Mouse (Mus musculus) cerebellum, adult 9-10 months (tissue): ENCODE results near the gene Bscl2.

Experiments used
- DNase-seq: peaks from one replicate; pipeline ENCODE4 v3.0.0; 2022

Gene Bscl2

GRCm38 (mm10) chr19:8837251-8837791 lies at the start of gene Bscl2:
TSS of gene Bscl2 (plus strand) at chr19:8837467.
- peak; percentile 91 for DNase-seq

DNA sequence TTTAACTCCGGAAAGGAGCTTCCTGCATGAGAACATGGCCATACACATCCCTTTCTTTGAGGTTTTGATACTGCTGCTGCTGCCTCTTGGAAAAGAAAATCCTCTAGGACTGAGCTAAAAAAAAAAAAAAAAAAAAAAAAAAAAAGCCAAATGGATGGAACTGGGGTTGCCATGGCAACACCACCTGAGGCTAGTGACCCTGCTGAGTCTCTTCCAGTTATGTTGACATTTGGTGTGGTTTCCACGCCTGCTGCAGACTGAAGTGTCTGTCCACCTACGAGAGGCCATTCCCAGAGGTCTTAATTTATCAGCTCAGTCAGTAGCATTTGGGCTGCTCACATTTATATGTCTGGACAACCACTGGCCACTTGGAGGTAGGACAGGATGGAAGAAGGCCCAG lies 48.7 kb upstream of the Bscl2 start:
- no peak for DNase-seq

GRCm38 (mm10) chr19:8789171-8789570 lies 48.1 kb upstream of the Bscl2 start:
- DNase-seq, result no peak

GRCm38 (mm10) chr19:8790171-8790570 lies 47.1 kb upstream of the Bscl2 start:
- DNase-seq, result no peak

DNA sequence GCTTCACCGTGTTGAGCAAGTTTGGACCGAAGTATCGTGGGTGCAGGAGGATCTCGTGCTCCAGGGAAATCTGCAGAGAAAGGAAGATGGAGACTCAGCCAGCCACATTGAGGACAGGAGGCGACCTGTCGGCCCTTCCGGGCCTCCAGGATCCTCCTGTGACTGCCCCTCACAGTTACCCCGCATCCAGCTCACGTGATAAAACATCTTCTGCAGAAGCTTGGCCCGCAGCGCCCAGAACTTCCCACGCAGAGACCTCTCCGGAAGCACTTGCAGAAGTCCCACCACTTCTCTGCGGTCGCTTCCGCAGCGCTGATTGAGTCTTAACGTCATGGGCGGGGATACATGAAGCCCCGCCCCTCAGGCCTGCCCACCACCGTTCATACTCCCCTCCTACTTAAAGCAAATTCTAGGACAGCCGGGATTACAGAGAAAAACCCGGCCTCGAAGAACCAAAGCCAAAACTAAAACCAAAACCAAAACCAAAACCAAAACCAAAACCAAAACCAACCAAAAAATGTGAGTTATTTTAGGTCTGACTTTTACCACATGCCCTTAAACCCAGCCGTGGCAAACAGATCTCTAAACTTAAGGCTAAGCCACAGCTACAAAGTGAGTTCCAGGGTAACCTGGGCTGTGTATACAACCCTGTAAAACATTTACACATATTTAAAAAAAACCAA lies 38.9 kb upstream of the Bscl2 start, which contains the start of gene Polr2g:
Polr2g (minus strand) TSS at position 314 of the 683 bp plus-strand sequence.
- peak; percentile 91 for DNase-seq

GRCm38 (mm10) chr19:8798947-8799315 lies 38.3 kb upstream of the Bscl2 start:
- no peak for DNase-seq

DNA sequence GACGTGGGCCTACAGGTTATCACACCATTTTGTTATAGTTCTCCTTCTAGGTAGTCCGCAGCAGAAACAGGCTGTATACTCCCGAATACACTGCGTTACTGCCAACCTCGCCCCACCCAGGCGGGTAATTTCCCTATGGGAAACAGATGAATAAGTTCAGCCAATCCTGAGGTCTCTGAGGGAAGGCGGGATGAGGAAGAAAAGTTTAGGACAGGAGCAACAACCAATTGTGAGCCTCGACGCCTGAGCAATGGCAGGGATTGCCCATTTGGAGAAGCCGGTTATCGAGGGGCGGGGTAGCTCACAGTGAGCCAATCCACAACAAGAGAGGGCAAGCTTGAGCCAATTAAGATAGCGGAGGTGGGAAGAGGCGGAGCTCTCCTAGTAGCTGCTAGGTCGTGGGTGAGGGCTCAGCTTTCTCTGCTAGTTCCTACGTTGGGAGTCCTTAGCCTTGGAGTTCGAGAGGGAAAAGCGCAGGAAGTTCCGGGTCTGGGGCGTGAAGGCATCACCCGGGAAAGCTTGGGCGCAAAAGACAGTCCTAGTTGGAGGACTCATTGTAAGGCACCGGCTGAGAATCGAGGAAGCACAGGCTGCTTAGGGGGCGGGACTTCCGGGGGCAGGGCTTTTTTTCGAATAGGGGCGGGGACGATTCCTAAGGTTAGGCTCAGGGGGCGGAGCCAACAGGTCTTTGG lies 35.0 kb upstream of the Bscl2 start, which contains the start of gene Zbtb3:
Zbtb3 (plus strand) TSS at position 426 of the 692 bp plus-strand sequence.
- DNase-seq, result peak; percentile 98

- peak; percentile 63 for DNase-seq
These were observed 34.0 kb upstream of the Bscl2 start for GRCm38 (mm10) chr19:8803204-8803780.

DNA sequence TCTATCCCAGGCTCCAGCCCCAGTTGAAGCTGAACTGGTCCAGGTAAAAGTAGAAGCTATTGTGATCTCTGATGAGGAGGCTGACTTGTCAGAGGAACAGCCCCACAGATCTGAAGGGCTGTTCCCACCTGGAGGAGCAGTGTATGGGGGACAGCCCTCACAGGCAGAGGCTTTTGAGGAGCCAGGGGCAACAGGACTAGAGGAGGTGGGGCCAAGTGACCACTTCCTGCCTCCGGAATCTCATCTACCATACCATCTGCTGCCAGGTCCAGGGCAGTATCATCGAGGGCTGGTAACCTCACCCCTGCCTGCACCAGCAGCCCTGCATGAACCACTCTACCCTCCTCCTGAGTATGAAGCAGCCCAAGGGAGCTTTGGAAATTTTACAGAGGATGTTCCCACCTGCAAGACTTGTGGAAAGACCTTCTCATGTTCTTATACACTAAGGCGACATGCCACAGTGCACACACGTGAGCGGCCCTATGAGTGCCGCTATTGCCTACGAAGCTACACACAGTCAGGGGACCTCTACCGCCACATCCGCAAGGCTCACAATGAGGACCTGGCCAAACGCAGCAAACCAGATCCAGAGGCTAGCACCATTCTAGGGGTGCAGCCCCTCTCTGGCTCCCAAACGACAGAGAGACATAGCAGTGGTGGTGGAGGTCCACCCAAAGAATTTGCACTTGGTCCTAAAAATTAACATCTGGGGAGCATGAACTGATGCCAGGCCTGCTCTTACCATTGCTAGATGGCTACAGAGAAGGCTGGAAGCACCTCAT lies 33.2 kb upstream of the Bscl2 start:
- peak; percentile 48 for DNase-seq

- DNase-seq, result no peak
These were observed 30.5 kb upstream of the Bscl2 start for GRCm38 (mm10) chr19:8806810-8807209.

DNA sequence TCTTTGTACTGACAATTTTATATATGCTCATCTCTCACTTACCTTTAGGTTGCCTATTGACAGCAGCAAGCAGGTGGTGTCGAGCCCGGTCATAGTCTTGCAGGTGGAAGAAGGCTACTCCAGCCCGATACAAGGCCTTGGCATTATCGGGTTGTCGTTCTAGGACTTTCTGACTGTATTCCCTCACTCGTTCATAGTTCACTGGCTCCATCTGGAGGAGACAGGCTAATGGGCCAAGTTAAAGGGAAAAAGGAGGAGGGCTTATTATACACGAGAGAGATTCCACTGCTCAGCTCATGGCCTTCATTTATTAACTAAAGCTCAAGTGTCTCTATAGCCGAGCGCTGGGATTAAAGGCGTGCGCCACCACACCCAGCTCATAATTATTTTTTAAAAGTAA lies 21.5 kb upstream of the Bscl2 start:
- DNase-seq, result peak; percentile 50

GRCm38 (mm10) chr19:8817001-8817400 lies 20.3 kb upstream of the Bscl2 start:
- DNase-seq, result no peak

DNA sequence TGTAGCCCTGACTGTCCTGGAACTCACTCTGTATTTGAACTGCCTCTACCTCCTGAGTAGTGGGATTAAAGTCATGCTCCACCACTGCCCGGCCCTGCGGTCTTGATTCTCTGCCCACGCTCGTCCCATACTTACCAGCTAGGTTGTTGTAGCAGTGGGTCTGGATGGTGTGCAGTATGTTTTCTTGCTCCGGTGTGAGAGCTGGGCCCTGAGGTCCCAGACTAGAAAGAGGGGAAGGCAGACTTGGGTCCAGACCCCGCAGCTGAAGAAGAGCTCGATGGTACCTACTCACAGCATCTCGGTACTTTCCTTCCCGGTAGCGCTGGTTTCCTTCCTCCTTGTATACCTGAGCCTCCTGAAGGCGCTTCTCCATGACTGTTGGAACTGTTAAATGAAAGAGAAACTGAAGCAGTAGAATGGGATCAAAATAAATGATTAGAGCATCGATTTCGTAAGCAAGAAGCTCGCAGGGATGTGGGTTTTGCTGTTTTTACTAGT lies 18.9 kb upstream of the Bscl2 start:
- peak; percentile 58 for DNase-seq

DNA sequence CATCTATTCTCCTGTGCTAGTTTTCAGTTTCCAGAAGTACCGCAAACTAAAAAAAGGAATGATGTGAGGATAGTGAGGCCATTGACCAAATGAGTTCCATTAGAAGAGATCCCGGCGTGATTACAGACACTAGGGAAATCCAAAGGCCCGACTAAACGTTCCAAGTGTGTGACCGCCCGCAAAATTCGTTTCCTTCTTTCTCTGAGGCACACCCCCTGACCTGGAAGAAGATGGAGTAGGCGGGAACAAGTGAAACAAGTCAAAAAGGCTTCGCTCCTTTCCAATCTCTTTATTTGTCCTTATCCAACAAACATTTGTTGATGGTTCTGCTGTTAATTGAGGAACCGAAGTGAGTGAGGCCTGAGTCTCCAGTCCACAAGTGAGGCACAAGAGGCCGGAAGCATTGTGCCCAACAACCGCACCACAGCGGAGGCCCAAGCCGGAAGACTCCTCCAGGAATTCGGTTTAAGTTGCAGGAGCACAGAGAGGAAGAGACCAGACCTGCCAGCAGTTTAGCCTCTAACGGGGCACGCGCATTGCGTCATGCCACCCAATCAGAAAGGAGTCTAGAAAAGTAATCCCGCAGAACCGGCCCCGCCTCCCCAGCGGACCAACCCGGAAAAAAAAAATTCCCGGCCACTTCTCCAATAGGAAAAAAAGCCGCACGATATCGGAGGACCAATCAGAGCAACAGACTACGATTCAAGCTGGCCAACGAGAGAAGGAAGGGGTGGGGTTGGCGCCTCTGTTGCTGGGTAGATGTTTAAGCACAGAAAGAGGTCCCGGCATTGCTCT lies 18.3 kb upstream of the Bscl2 start, which contains the start of gene Ttc9c:
Ttc9c (minus strand) TSS at position 533 of the 795 bp plus-strand sequence.
- peak; percentile 99 for DNase-seq

- peak; percentile 98 for DNase-seq
These were observed 17.5 kb upstream of the Bscl2 start, which contains the start of gene Hnrnpul2 for GRCm38 (mm10) chr19:8819596-8820423. TSS of gene Hnrnpul2 (plus strand) at chr19:8820010.

- no peak for DNase-seq
These were observed 16.8 kb upstream of the Bscl2 start for GRCm38 (mm10) chr19:8820424-8820956.

DNA sequence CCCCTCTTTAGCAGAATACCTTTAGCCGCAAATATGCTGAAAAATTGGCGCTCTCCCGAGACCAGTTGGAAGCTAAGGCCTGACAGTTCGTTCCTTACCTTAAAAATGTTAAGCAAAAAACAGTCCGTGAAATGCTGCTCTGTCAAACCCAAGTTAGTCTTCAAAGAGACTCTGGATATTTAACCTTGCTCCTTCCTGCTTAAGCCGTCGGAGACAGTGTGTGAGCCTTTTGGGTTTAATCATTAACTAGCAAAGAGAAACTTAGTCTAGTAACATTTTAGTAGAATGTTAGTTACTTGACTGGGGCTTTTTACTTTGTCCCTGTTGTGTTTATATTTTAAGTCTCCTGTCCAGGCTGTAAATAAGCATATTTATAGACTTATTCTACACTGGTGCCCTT lies 16.1 kb upstream of the Bscl2 start:
- no peak for DNase-seq

DNA sequence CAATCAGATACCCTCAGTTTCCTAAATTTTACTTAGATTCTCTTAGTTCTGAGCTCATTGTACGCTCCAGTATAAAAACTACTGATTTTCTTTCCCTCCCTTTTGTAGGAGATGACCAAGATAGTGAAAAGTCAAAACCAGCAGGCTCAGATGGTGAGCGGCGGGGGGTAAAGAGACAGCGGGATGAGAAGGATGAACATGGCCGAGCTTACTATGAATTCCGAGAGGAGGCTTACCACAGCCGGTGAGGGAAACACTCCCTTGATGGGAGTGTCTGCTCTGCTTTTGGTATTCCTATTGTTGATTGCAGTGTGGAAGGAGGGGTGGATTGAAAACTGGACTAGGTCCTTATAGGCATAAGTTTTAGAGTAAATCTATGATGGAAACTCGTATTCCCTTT lies 14.6 kb upstream of the Bscl2 start:
- peak; percentile 77 for DNase-seq

- no peak for DNase-seq
These were observed 7.6 kb upstream of the Bscl2 start, which contains the start of gene AC129217.1 for GRCm38 (mm10) chr19:8829660-8830059. TSS of gene AC129217.1 (plus strand) at chr19:8829773.

DNA sequence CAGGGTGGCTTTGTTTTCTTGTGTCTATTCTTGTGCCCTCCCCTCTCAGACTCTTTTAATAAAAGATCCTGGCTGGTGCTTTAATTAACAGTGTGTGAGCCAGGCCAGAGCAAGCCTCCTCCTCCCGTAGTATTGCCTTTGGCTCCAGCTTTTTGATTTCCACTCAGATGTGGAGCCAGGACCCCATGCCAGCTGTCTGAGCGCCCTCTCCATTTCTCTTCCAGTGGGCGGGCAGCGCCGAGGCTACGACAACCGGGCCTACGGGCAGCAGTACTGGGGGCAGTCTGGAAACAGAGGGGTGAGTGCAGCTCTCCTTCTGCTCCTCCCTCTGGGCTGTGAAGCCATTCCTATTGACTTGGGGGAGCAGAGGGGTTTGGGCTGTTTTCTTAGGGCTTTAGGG lies 6.6 kb upstream of the Bscl2 start:
- DNase-seq, result no peak
